Mouse (Mus musculus) NIH3T3 (cell line): ENCODE results near the gene Pinlyp.
A peak's percentile ranks its signal among the peaks of the same experiment; 100 is the strongest.
"Not testable (repeated sequence)": the region's sequence is repeated elsewhere in the genome, so short reads cannot be mapped to it uniquely, and the experiment has no call there.

Experiments used
- DNase-seq: peaks from one replicate; pipeline ENCODE4 v3.0.0-alpha.2; 2012; ENCODE audit warnings: low read depth

The Pinlyp gene

GRCm38 (mm10) chr7:24524978-24525377 is 20.9 kb downstream of the Pinlyp start:
- DNase-seq: no peak

GRCm38 (mm10) chr7:24523723-24524122 is 22.2 kb downstream of the Pinlyp start:
- no peak for DNase-seq

- peak; percentile 39 for DNase-seq
Measured at GRCm38 (mm10) chr7:24522805-24523204, 23.1 kb downstream of the Pinlyp start.

- not testable (repeated sequence) for DNase-seq
Measured at GRCm38 (mm10) chr7:24520054-24520453, 25.9 kb downstream of the Pinlyp start.

GRCm38 (mm10) chr7:24519130-24519529 is 26.8 kb downstream of the Pinlyp start:
- no peak for DNase-seq

GRCm38 (mm10) chr7:24517654-24518053 is 28.3 kb downstream of the Pinlyp start:
- no peak for DNase-seq

GRCm38 (mm10) chr7:24517077-24517476 is 28.8 kb downstream of the Pinlyp start:
- no peak for DNase-seq

GRCm38 (mm10) chr7:24516319-24516718 is 29.6 kb downstream of the Pinlyp start:
- DNase-seq: not testable (repeated sequence)

GRCm38 (mm10) chr7:24512355-24512754 is 33.6 kb downstream of the Pinlyp start, which contains the start of gene AC161166.1:
Gene AC161166.1 (minus strand): TSS chr7:24512455.
- no peak for DNase-seq

- no peak for DNase-seq
Measured at GRCm38 (mm10) chr7:24507726-24508114, 38.2 kb downstream of the Pinlyp start.

- peak; percentile 91 for DNase-seq
Measured at GRCm38 (mm10) chr7:24506838-24507725, 38.8 kb downstream of the Pinlyp start, which contains the start of gene Zfp428. Gene Zfp428 (plus strand): TSS chr7:24507006.

GRCm38 (mm10) chr7:24506476-24506837 is 39.5 kb downstream of the Pinlyp start:
- DNase-seq: peak; percentile 85

GRCm38 (mm10) chr7:24506065-24506459 is 39.9 kb downstream of the Pinlyp start:
- peak; percentile 54 for DNase-seq

- DNase-seq: no peak
Measured at GRCm38 (mm10) chr7:24505447-24506064, 40.4 kb downstream of the Pinlyp start.

GRCm38 (mm10) chr7:24504868-24505267 is 41.0 kb downstream of the Pinlyp start:
- DNase-seq: no peak

- no peak for DNase-seq
Measured at GRCm38 (mm10) chr7:24504004-24504403, 41.9 kb downstream of the Pinlyp start.

GRCm38 (mm10) chr7:24501492-24501891 is 44.4 kb downstream of the Pinlyp start:
- no peak for DNase-seq

- peak; percentile 49 for DNase-seq
Measured at GRCm38 (mm10) chr7:24500929-24501328, 45.0 kb downstream of the Pinlyp start.

GRCm38 (mm10) chr7:24499856-24500577 is 45.9 kb downstream of the Pinlyp start:
- DNase-seq: no peak
